Mouse (Mus musculus): ENCODE measurements around the gene Lrrtm1. TPM values are rescaled to one million over a fixed set of nuclear protein-coding genes. Genes with fewer than 3 reads are reported as not detected.

Gene Lrrtm1
- polyA plus RNA-seq, 1 experiment from 2014 or later = 12.7 TPM

DNA sequence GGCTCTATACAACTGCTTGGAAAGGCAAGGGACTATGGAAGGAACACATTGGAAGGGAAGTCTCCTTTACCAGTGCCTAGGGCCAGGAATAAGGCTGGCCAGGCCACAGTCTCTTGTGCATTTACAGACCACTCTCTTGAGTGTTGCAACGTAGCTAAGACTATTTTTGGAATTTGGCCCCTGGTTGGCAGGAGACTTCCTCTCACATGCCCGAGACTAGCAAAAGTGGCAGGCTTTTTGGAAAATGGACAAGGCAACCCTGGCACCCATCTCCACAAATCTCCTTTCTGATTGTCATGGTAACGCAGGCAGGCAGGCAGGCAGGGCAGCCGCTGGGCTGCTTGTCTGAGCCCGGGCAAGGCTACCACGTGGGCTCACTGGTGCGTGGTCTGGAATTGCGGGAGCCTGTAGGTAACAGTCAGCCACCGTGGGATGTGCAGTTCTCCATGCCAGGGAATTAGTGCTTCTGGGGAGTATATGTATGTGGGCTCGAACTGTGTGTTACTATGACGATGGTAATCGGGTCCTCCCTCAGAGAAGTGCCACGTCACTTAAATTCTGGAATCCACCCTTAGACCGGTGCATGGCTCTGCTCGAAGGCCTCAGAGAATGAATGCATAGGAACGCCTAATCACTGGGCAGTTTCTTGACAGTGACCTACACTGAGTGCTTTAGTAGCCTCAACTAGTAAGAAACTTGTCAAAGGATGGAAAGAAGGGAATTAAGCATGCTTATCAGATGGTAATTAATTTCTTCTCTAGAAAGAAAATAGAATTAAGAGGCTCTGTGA, 19.4 kb upstream of the Lrrtm1 start:
- no peak overlapping the region for H3K9ac ChIP-seq (ENCODE audit: low read length)
- ATAC-seq (ENCODE audit: insufficient read depth, low FRiP score, low TSS enrichment) (peak; percentile 77), DNase-seq (ENCODE audit: low spot score) (peak; percentile 46)
- H3K27ac ChIP-seq (ENCODE audit: low read depth, low read length) = no peak overlapping the region
- no peaks in the 10 kb centered on the region for H3K4me1 ChIP-seq (ENCODE audit: control insufficient read depth, insufficient read depth, low read length)
- H3K36me3 ChIP-seq (ENCODE audit: control insufficient read depth, insufficient read depth, low read length) = no peaks in the 10 kb centered on the region
- no peaks in the 10 kb centered on the region for H3K27me3 ChIP-seq (ENCODE audit: control insufficient read depth, insufficient read depth, low read length)
- 64% methylated on average over 16 of the region's 16 CpGs for WGBS
- no peak overlapping the region for H3K4me3 ChIP-seq (ENCODE audit: low read depth, low read length)
- no peaks in the 10 kb centered on the region for H3K9me3 ChIP-seq (ENCODE audit: control insufficient read depth, low read length)
- no peak overlapping the region for H3K4me2 ChIP-seq (ENCODE audit: low read depth)

DNA sequence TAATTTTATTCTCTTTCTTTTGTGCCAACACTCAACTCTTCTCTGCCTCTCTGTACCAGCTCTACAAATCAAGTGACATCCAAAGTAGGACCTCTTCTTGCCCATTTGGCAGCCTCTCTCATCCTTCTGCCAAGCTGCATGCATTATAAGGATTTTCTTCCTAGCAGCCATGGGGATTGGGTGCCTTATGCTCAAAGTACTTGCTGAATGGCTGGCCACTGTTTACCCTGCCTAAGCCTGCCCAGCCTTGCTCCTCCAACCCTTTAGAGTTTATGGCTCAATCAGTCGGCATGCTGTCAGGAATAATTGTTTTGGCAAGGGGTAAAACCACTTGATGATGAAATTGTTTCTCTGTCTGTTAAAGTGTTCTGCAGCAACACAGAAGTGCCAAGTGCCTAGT, 2.1 kb upstream of the Lrrtm1 start:
- H3K4me1 ChIP-seq (ENCODE audit: control insufficient read depth, insufficient read depth, low read length) = peaks cover 9% of the 10 kb centered on the region
- H3K36me3 ChIP-seq (ENCODE audit: control insufficient read depth, insufficient read depth, low read length) = no peaks in the 10 kb centered on the region
- H3K9ac ChIP-seq (ENCODE audit: low read length) = no peak overlapping the region
- H3K27ac ChIP-seq (ENCODE audit: low read depth, low read length) = no peak overlapping the region
- H3K27me3 ChIP-seq (ENCODE audit: control insufficient read depth, insufficient read depth, low read length) = peaks cover 17% of the 10 kb centered on the region
- H3K4me3 ChIP-seq (ENCODE audit: low read depth, low read length) = no peak overlapping the region
- H3K4me2 ChIP-seq (ENCODE audit: low read depth) = no peak overlapping the region
- DNase-seq (ENCODE audit: low spot score) (no peak), ATAC-seq (ENCODE audit: insufficient read depth, low FRiP score, low TSS enrichment) (no peak)
- H3K9me3 ChIP-seq (ENCODE audit: control insufficient read depth, low read length) = no peaks in the 10 kb centered on the region
- 10% methylated on average over 1 of the region's 1 CpGs for WGBS

- Histone ChIP-seq H3K27ac (ENCODE audit: low read depth, low read length) (no peak overlapping the region), H3K4me2 (ENCODE audit: low read depth) (peak overlapping the region; percentile 86), H3K4me1 (ENCODE audit: control insufficient read depth, insufficient read depth, low read length) (peaks cover 9% of the 10 kb centered on the region), H3K4me3 (ENCODE audit: low read depth, low read length) (peak overlapping the region; percentile 41), H3K36me3 (ENCODE audit: control insufficient read depth, insufficient read depth, low read length) (no peaks in the 10 kb centered on the region), H3K9me3 (ENCODE audit: control insufficient read depth, low read length) (no peaks in the 10 kb centered on the region), H3K9ac (ENCODE audit: low read length) (peak overlapping the region; percentile 53), H3K27me3 (ENCODE audit: control insufficient read depth, insufficient read depth, low read length) (peaks cover 17% of the 10 kb centered on the region)
- DNase-seq (ENCODE audit: low spot score) (peak; percentile 68), ATAC-seq (ENCODE audit: insufficient read depth, low FRiP score, low TSS enrichment) (peak; percentile 67)
- under 1% methylated on average over 43 of the region's 43 CpGs for WGBS
These were observed 1.2 kb downstream of the Lrrtm1 start for GRCm38 (mm10) chr6:77243541-77244231.

DNA sequence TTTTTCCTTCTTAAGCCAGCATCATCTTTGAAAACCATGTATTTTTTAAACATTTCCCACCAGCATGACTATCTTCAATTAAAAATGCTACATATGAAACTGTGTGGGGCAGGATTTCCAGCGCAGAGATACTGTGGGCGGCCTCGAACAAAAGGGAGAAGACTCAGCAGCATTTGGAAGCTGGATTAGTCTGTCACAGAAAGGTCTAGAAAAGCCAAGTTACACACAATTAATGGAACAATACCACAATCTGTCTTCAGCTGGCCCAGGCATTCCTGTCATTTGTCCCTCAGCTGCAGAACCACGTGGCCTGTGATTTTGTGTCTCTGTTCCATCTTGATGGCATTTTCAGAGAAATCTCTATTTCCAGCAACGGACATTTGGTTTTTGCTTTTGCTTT, 11.0 kb downstream of the Lrrtm1 start:
- no peak for DNase-seq (ENCODE audit: low spot score)
- Histone ChIP-seq H3K4me3 (ENCODE audit: low read depth, low read length) (no peak overlapping the region), H3K36me3 (ENCODE audit: control insufficient read depth, insufficient read depth, low read length) (no peaks in the 10 kb centered on the region), H3K9ac (ENCODE audit: low read length) (no peak overlapping the region), H3K27me3 (ENCODE audit: control insufficient read depth, insufficient read depth, low read length) (no peaks in the 10 kb centered on the region), H3K9me3 (ENCODE audit: control insufficient read depth, low read length) (no peaks in the 10 kb centered on the region), H3K4me1 (ENCODE audit: control insufficient read depth, insufficient read depth, low read length) (no peaks in the 10 kb centered on the region), H3K4me2 (ENCODE audit: low read depth) (no peak overlapping the region), H3K27ac (ENCODE audit: low read depth, low read length) (no peak overlapping the region)
- ATAC-seq (ENCODE audit: insufficient read depth, low FRiP score, low TSS enrichment) = no peak
- WGBS = 85% methylated on average over 5 of the region's 5 CpGs

DNA sequence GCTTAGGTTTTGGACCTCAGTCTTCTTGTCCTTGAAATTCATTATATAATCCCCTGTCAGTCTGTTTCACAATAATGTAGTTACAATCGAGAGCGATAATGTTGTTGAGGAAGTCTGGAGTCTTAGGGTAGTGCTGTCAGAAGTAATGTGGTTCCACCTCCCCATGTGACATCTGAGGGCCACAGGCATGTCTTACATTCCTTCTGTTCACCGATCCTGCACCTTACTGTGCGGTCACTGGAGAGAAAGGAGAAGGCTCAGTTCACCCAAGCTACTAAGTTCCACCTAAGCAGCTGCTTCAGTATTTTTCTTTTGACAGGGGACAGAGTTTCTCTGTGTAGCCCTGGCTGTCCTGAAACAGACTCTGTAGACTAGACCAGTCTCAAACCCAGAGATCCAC, 13.9 kb downstream of the Lrrtm1 start:
- Histone ChIP-seq H3K9ac (ENCODE audit: low read length) (no peak overlapping the region), H3K4me3 (ENCODE audit: low read depth, low read length) (no peak overlapping the region), H3K4me2 (ENCODE audit: low read depth) (no peak overlapping the region), H3K27me3 (ENCODE audit: control insufficient read depth, insufficient read depth, low read length) (no peaks in the 10 kb centered on the region), H3K27ac (ENCODE audit: low read depth, low read length) (no peak overlapping the region), H3K4me1 (ENCODE audit: control insufficient read depth, insufficient read depth, low read length) (no peaks in the 10 kb centered on the region), H3K36me3 (ENCODE audit: control insufficient read depth, insufficient read depth, low read length) (no peaks in the 10 kb centered on the region), H3K9me3 (ENCODE audit: control insufficient read depth, low read length) (no peaks in the 10 kb centered on the region)
- DNase-seq (ENCODE audit: low spot score) (no peak), ATAC-seq (ENCODE audit: insufficient read depth, low FRiP score, low TSS enrichment) (no peak)
- 95% methylated on average over 4 of the region's 4 CpGs for WGBS

DNA sequence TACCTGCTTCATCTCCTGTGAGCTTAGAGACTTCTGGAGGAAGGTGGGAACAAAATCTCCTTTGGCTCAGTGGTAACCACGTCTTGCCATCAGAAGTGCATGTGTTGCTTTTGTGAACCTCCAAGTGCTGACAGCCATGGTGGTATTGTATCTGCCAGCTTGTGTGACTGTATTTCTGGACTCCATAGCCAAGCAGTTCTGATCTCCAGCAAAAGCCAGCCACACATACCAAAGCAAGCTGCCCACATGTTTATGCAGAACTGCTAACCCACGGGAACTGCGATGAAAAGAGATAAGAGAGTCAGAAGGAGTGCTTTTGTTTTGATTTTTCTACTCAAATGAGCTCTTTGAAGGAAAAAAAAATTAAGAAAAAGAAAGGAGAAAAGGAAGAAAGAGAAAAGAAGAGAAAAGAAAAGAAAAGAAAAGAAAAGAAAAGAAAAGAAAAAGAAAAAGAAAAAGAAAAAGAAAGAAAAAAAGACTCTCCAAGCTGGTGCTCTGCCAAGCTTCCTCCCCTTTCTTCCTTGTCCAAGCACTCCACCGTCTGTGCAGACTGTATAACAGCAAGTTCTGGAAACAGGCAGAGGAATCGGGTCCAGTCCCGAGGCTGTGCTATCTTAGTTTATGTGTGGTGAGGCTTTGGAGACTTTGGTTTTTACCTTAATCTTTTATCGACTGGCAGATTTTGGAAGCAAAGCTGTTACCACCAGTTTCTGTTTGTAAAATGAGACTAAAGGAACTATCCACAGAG, 15.0 kb downstream of the Lrrtm1 start:
- Histone ChIP-seq H3K4me1 (ENCODE audit: control insufficient read depth, insufficient read depth, low read length) (no peaks in the 10 kb centered on the region), H3K9ac (ENCODE audit: low read length) (no peak overlapping the region), H3K9me3 (ENCODE audit: control insufficient read depth, low read length) (no peaks in the 10 kb centered on the region), H3K36me3 (ENCODE audit: control insufficient read depth, insufficient read depth, low read length) (no peaks in the 10 kb centered on the region), H3K27me3 (ENCODE audit: control insufficient read depth, insufficient read depth, low read length) (no peaks in the 10 kb centered on the region), H3K4me3 (ENCODE audit: low read depth, low read length) (no peak overlapping the region), H3K27ac (ENCODE audit: low read depth, low read length) (no peak overlapping the region), H3K4me2 (ENCODE audit: low read depth) (no peak overlapping the region)
- ATAC-seq (ENCODE audit: insufficient read depth, low FRiP score, low TSS enrichment) = no peak
- DNase-seq (ENCODE audit: low spot score) = peak; percentile 12
- 63% methylated on average over 7 of the region's 7 CpGs for WGBS

DNA sequence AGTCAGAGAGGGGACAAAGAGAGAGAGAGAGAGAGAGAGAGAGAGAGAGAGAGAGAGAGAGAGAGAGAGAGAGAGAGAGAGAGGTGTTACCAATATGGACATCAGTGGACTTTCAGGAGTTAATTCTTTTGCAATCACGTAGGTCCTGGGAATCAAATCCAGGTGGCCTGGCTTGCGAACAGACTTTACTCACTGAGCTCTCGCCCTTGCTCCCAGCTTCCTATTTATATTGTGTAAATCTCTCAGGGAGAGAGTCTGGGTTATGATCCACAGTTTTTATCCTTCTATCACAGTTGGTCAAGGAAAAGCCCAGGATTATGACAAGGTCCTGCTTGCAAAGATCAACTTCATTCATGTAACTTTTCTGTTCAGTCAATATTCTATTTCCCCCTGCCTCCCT, 22.7 kb downstream of the Lrrtm1 start:
- no peak for DNase-seq (ENCODE audit: low spot score)
- WGBS = 82% methylated on average over 3 of the region's 3 CpGs

DNA sequence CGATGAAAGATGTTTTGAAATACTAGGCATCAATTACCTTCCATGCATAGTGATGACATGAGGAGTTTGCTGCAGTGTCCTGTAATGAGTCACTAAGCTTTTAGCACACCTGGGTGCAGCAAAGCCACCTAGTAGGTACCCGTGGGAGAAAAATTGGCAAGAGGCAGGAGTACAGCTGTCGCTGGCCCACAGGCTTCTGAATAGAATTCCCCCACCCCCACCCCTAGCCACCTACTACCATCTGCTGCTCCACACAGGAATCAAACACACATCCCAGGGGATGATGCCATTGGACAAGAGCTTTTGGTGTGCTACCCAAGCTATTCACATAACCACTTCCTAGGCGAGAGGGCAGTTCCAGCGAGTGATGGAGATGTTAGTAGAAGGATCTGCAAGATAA, 36.3 kb downstream of the Lrrtm1 start:
- Histone ChIP-seq H3K4me1 (ENCODE audit: control insufficient read depth, insufficient read depth, low read length) (no peaks in the 10 kb centered on the region), H3K9me3 (ENCODE audit: control insufficient read depth, low read length) (no peaks in the 10 kb centered on the region), H3K4me3 (ENCODE audit: low read depth, low read length) (no peak overlapping the region), H3K36me3 (ENCODE audit: control insufficient read depth, insufficient read depth, low read length) (no peaks in the 10 kb centered on the region), H3K4me2 (ENCODE audit: low read depth) (no peak overlapping the region), H3K27me3 (ENCODE audit: control insufficient read depth, insufficient read depth, low read length) (no peaks in the 10 kb centered on the region), H3K27ac (ENCODE audit: low read depth, low read length) (no peak overlapping the region), H3K9ac (ENCODE audit: low read length) (no peak overlapping the region)
- DNase-seq (ENCODE audit: low spot score) = no peak
- 84% methylated on average over 5 of the region's 5 CpGs for WGBS
- no peak for ATAC-seq (ENCODE audit: insufficient read depth, low FRiP score, low TSS enrichment)

More for the DNA sequence above, 22.7 kb downstream of the Lrrtm1 start:
- Histone ChIP-seq H3K4me3 (ENCODE audit: low read depth, low read length) (no peak overlapping the region), H3K9ac (ENCODE audit: low read length) (no peak overlapping the region), H3K4me1 (ENCODE audit: control insufficient read depth, insufficient read depth, low read length) (no peaks in the 10 kb centered on the region), H3K27me3 (ENCODE audit: control insufficient read depth, insufficient read depth, low read length) (no peaks in the 10 kb centered on the region), H3K4me2 (ENCODE audit: low read depth) (no peak overlapping the region), H3K27ac (ENCODE audit: low read depth, low read length) (no peak overlapping the region), H3K36me3 (ENCODE audit: control insufficient read depth, insufficient read depth, low read length) (no peaks in the 10 kb centered on the region), H3K9me3 (ENCODE audit: control insufficient read depth, low read length) (no peaks in the 10 kb centered on the region)
- no peak for ATAC-seq (ENCODE audit: insufficient read depth, low FRiP score, low TSS enrichment)

Measured in neural tube, embryonic 11.5 days (tissue).